Comparison of ENCODE assay signal across 20 mouse cellular contexts in genomic region chr19:45225130-45225529, GRCm38 (mm10). TPM values are rescaled to one million over a fixed set of nuclear protein-coding genes. Genes with fewer than 3 reads are reported as not detected.
DNase-seq lines count a peak whose midpoint lies in the region; ATAC-seq lines count a peak whose summit lies in the region.
"Had no signal": no experiment of that assay in that cellular context is flagged by ENCODE, and none has a peak within 500 bp of the region (broad histone marks: within the 10 kb centered on the region; RNA-seq: fewer than 3 reads in every experiment).

No protein-coding gene starts in this region.

- ATAC-seq in forebrain, embryonic 12.5 days (ENCODE audit: low FRiP score), result 0 out of 2 replicates have a peak, but pooled peaks have one; percentile 19
- ATAC-seq in forebrain, embryonic 13.5 days, result no peak
- ATAC-seq in hindbrain, embryonic 15.5 days (ENCODE audit: low FRiP score, low read depth), result peak; percentile 43; the same call in 1 of the 2 replicates
- ATAC-seq in neural tube, embryonic 14.5 days (ENCODE audit: low read depth), result 0 out of 2 replicates have a peak, but pooled peaks have one; percentile 12
- ATAC-seq: forebrain, embryonic 14.5 days; liver, postnatal 0 days had no signal

- peaks cover 12% of the 10 kb centered on the region for H3K4me1 ChIP-seq in forebrain, embryonic 12.5 days
- H3K4me1 ChIP-seq in forebrain, embryonic 13.5 days, result peaks cover 19% of the 10 kb centered on the region; the same call in 1 of the 2 replicates
- peaks cover 60% of the 10 kb centered on the region for H3K4me1 ChIP-seq in hindbrain, embryonic 15.5 days (replicated peaks)
- peaks cover 49% of the 10 kb centered on the region for H3K4me1 ChIP-seq in neural tube, embryonic 14.5 days (ENCODE audit: control insufficient read depth, insufficient read depth, low read length)

- 2% methylated on average over 12 of the region's 12 CpGs for WGBS in forebrain, embryonic 12.5 days
- 0% methylated on average over 12 of the region's 12 CpGs for WGBS in forebrain, embryonic 13.5 days
- WGBS in hindbrain, embryonic 15.5 days, result 2% methylated on average over 12 of the region's 12 CpGs
- WGBS in neural tube, embryonic 14.5 days, result under 1% methylated on average over 12 of the region's 12 CpGs

- no peaks in the 10 kb centered on the region for H3K36me3 ChIP-seq in forebrain, embryonic 12.5 days (replicated peaks)
- no peaks in the 10 kb centered on the region for H3K36me3 ChIP-seq in forebrain, embryonic 13.5 days (ENCODE audit: poor library complexity, severe bottlenecking)
- H3K36me3 ChIP-seq in hindbrain, embryonic 15.5 days, result no peaks in the 10 kb centered on the region
- H3K36me3 ChIP-seq in neural tube, embryonic 14.5 days (ENCODE audit: control insufficient read depth, insufficient read depth, low read length), result no peaks in the 10 kb centered on the region
- H3K36me3 ChIP-seq: embryonic facial prominence, embryonic 15.5 days; midbrain, embryonic 12.5 days had no signal

- no peak overlapping the region for H3K9ac ChIP-seq in forebrain, embryonic 12.5 days
- H3K9ac ChIP-seq in forebrain, embryonic 13.5 days, result no peak overlapping the region
- no peak overlapping the region for H3K9ac ChIP-seq in hindbrain, embryonic 15.5 days
- H3K9ac ChIP-seq in neural tube, embryonic 14.5 days (replicated peaks; ENCODE audit: low read depth, low read length), result no peak overlapping the region
- H3K9ac ChIP-seq: embryonic facial prominence, embryonic 15.5 days; liver, postnatal 0 days; midbrain, embryonic 12.5 days had no signal

- no peaks in the 10 kb centered on the region for H3K9me3 ChIP-seq in forebrain, embryonic 12.5 days
- H3K9me3 ChIP-seq in forebrain, embryonic 13.5 days (replicated peaks), result no peaks in the 10 kb centered on the region
- no peaks in the 10 kb centered on the region for H3K9me3 ChIP-seq in hindbrain, embryonic 15.5 days
- no peaks in the 10 kb centered on the region for H3K9me3 ChIP-seq in neural tube, embryonic 14.5 days (ENCODE audit: control insufficient read depth, low read length)
- H3K9me3 ChIP-seq: embryonic facial prominence, embryonic 15.5 days; midbrain, embryonic 12.5 days had no signal

- no peak overlapping the region for H3K4me3 ChIP-seq in forebrain, embryonic 12.5 days (replicated peaks)
- H3K4me3 ChIP-seq in forebrain, embryonic 13.5 days, result no peak overlapping the region
- H3K4me3 ChIP-seq in hindbrain, embryonic 15.5 days, result no peak overlapping the region
- H3K4me3 ChIP-seq in neural tube, embryonic 14.5 days (ENCODE audit: low read depth, low read length), result no peak overlapping the region
- H3K4me3 ChIP-seq: embryonic facial prominence, embryonic 15.5 days; midbrain, embryonic 12.5 days had no signal

- DNase-seq in embryo, embryonic 9.5 days (ENCODE audit: extremely low spot score), result peak; percentile 23
- DNase-seq in retina, postnatal 1 day, result no peak
- DNase-seq in heart, adult 11 months, result no peak
- DNase-seq: adrenal gland, postnatal 10 days; cerebellum, adult 11-12 months; cerebellum, postnatal 36 days; kidney, adult 2 months; kidney, postnatal 36 days; liver; liver, postnatal 0 days; lung, postnatal 36 days; thymus, postnatal 36 days had no signal

- H3K27ac ChIP-seq in forebrain, embryonic 12.5 days, result no peak overlapping the region
- no peak overlapping the region for H3K27ac ChIP-seq in forebrain, embryonic 13.5 days
- peak overlapping the region; percentile 42; the same call in 1 of the 2 replicates for H3K27ac ChIP-seq in hindbrain, embryonic 15.5 days (replicated peaks)
- H3K27ac ChIP-seq in neural tube, embryonic 14.5 days (ENCODE audit: low read depth, low read length), result peak overlapping the region; percentile 55
- H3K27ac ChIP-seq: embryonic facial prominence, embryonic 15.5 days; midbrain, embryonic 12.5 days had no signal

- peaks cover 94% of the 10 kb centered on the region for H3K27me3 ChIP-seq in forebrain, embryonic 12.5 days
- H3K27me3 ChIP-seq in forebrain, embryonic 13.5 days, result peaks cover 93% of the 10 kb centered on the region
- H3K27me3 ChIP-seq in hindbrain, embryonic 15.5 days, result peaks cover 71% of the 10 kb centered on the region
- H3K27me3 ChIP-seq in neural tube, embryonic 14.5 days (ENCODE audit: control insufficient read depth, insufficient read depth, low read length), result peaks cover 26% of the 10 kb centered on the region

- no peak overlapping the region for H3K4me2 ChIP-seq in forebrain, embryonic 12.5 days
- H3K4me2 ChIP-seq in forebrain, embryonic 13.5 days, result no peak overlapping the region
- H3K4me2 ChIP-seq in hindbrain, embryonic 15.5 days, result 0 out of 2 replicates have a peak overlapping the region, but pooled peaks have one; percentile 19
- peak overlapping the region; percentile 20; the same call in 1 of the 2 replicates for H3K4me2 ChIP-seq in neural tube, embryonic 14.5 days (ENCODE audit: low read depth, low read length)
- H3K4me2 ChIP-seq: embryonic facial prominence, embryonic 15.5 days; midbrain, embryonic 12.5 days had no signal

RNA-seq across cellular contexts. Expression of gene Lbx1, which starts 10.5 kb away (rescaled TPM):
- polyA plus RNA-seq in forebrain, embryonic 12.5 days (2016; fragmentation: Nextera tagmentation; extraction: Ambion mirVana), result not detected in 2 replicates
- not detected in 2 replicates for polyA plus RNA-seq in forebrain, embryonic 13.5 days (2015; fragmentation: Nextera tagmentation; extraction: Ambion mirVana)
- polyA plus RNA-seq in hindbrain, embryonic 15.5 days (2015; fragmentation: Nextera tagmentation; extraction: Ambion mirVana), result 9.9 and 12.2 TPM in 2 replicates
- polyA plus RNA-seq in neural tube, embryonic 14.5 days (2014; fragmentation: Nextera tagmentation; extraction: Ambion mirVana), result 23.0 and 24.3 TPM in 2 replicates
- polyA plus RNA-seq: forebrain, embryonic 14.5 days; heart, embryonic 14.5 days; liver, postnatal 0 days had no signal

Comparison
In these comparisons a context has a peak if more than half of its experiments do, and no peak if none do; other contexts are left out.
1. H3K27ac ChIP-seq: peak in hindbrain, embryonic 15.5 days (single experiment) and neural tube, embryonic 14.5 days (single experiment); none in forebrain, embryonic 12.5 days (single experiment) and forebrain, embryonic 13.5 days (single experiment).
2. H3K4me2 ChIP-seq: peak in hindbrain, embryonic 15.5 days (single experiment) and neural tube, embryonic 14.5 days (single experiment); none in forebrain, embryonic 12.5 days (single experiment) and forebrain, embryonic 13.5 days (single experiment).
3. RNA of gene Lbx1, which starts 10.5 kb away (polyA plus RNA-seq): 23.0 to 24.3 TPM in neural tube, embryonic 14.5 days and 9.9 to 12.2 TPM in hindbrain, embryonic 15.5 days; not detected in forebrain, embryonic 13.5 days and not detected in forebrain, embryonic 12.5 days; every median in the first group is over 10 times any median in the second.